Mouse (Mus musculus): ENCODE measurements around the gene Sepsecs. TPM values are rescaled to one million over a fixed set of nuclear protein-coding genes. Genes with fewer than 3 reads are reported as not detected.

Gene Sepsecs
- 5.8 and 7.1 TPM in 2 replicates for polyA plus RNA-seq (2012; rRNA removed)

GRCm38 (mm10) chr5:52669426-52670191 lies at the start of gene Sepsecs:
Sepsecs (minus strand) TSS chr5:52669708.

Other genes starting within 250 kb of the Sepsecs start
- 0.36 and 0.45 TPM in 2 replicates for gene Ccdc149, start 198.2 kb downstream of the Sepsecs start, polyA plus RNA-seq (2012; rRNA removed)
- gene Lgi2, start 103.2 kb downstream of the Sepsecs start, polyA plus RNA-seq (2012; rRNA removed), result 0.32 and 0.43 TPM in 2 replicates
- 10.4 and 11.0 TPM in 2 replicates for gene Pi4k2b, start 71.9 kb upstream of the Sepsecs start, polyA plus RNA-seq (2012; rRNA removed)
- 6.3 and 6.8 TPM in 2 replicates for gene Zcchc4, start 105.7 kb upstream of the Sepsecs start, polyA plus RNA-seq (2012; rRNA removed)
- 23.5 and 27.6 TPM in 2 replicates for gene Anapc4, start 164.3 kb upstream of the Sepsecs start, polyA plus RNA-seq (2012; rRNA removed)

Measured in liver, embryonic 14 days (tissue).